Mouse (Mus musculus) heart, embryonic 15.5 days (tissue): ENCODE data around the gene Col27a1. TPM values are rescaled to one million over a fixed set of nuclear protein-coding genes. Genes with fewer than 3 reads are reported as not detected.

Source experiments
- ATAC-seq: fragments of 200-750 bp; cut with Nextera tagmentation; replicated peaks from 2 replicates; pipeline ENCODE4 v1.8.0; 2017; ENCODE audit warnings: low read depth, moderate TSS enrichment; ENCODE audit not compliant: insufficient number of reproducible peaks, insufficient read depth, low FRiP score
- H3K27ac ChIP-seq: fragments of 300-500 bp; sonication (generic); 2 replicates; pipeline ENCODE4 v1.5.1; 2015; ENCODE audit warnings: mild to moderate bottlenecking, inconsistent platforms
- H3K27me3 ChIP-seq: fragments of 300-500 bp; sonication (generic); 2 replicates; pipeline ENCODE4 v1.6.1; 2015; ENCODE audit warnings: inconsistent platforms
- H3K36me3 ChIP-seq: fragments of 300-500 bp; sonication (generic); 2 replicates; pipeline ENCODE4 v1.6.1; 2015; ENCODE audit warnings: mild to moderate bottlenecking, inconsistent platforms
- H3K4me1 ChIP-seq: fragments of 300-500 bp; sonication (generic); replicated peaks from 2 replicates; pipeline ENCODE4 v1.6.1; 2015; ENCODE audit warnings: inconsistent platforms
- H3K4me2 ChIP-seq: fragments of 300-500 bp; sonication (generic); 2 replicates; pipeline ENCODE4 v1.6.1; 2015; ENCODE audit warnings: inconsistent platforms, mild to moderate bottlenecking, moderate library complexity
- H3K4me3 ChIP-seq: fragments of 300-500 bp; sonication (generic); 2 replicates; pipeline ENCODE4 v1.5.1; 2015; ENCODE audit warnings: mild to moderate bottlenecking, inconsistent platforms
- H3K9ac ChIP-seq: fragments of 300-500 bp; sonication (generic); 2 replicates; pipeline ENCODE4 v1.6.1; 2015; ENCODE audit warnings: mild to moderate bottlenecking, inconsistent platforms
- H3K9me3 ChIP-seq: fragments of 300-500 bp; sonication (generic); replicated peaks from 2 replicates; pipeline ENCODE4 v1.6.1; 2016; ENCODE audit warnings: inconsistent platforms
- WGBS: fragments of 180-500 bp; shearing (Covaris S2); methylation state at CpG from one replicate; pipeline ENCODE4 v1.1.7; 2015; ENCODE audit warnings: mixed read lengths; 5-methylcytosine and 5-hydroxymethylcytosine counted together
- polyA plus RNA-seq: library from polyadenylated mRNA; unstranded; fragments of >200 nt; fragmentation: Nextera tagmentation; extraction: Ambion mirVana; gene quantifications from 2 replicates; pipeline ENCODE4 v1.2.1, GENCODE M21; 2015

The Col27a1 gene
- polyA plus RNA-seq, 1 experiment from 2014 or later, result 4.4 TPM

DNA sequence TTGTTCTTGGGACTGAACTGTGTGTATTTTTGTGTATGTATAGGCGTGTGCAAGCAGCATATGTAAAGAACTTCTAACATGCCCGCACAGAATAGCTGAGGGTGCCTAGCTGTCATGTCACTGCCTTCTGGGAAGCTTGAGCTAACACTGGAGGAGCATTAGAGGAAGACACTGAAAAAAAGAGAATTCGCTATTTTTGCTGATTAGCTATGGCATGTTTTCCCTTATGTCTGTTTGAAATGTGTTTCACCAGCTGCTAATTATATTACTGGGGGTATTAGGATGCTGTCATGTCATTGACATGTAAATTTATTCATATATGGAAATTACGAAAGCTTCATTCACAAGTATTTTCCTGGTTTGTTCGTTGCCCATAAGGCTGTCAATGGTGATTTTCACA lies 24.9 kb downstream of the Col27a1 start:
- H3K9me3 ChIP-seq, result no peaks in the 10 kb centered on the region
- H3K4me2 ChIP-seq, result no peak overlapping the region
- H3K27ac ChIP-seq, result peak overlapping the region; percentile 33
- no peaks in the 10 kb centered on the region; the same call in 1 of the 2 replicates for H3K36me3 ChIP-seq
- ATAC-seq, result no peak
- no peaks in the 10 kb centered on the region for H3K27me3 ChIP-seq
- H3K4me1 ChIP-seq, result peaks cover 34% of the 10 kb centered on the region
- H3K4me3 ChIP-seq, result no peak overlapping the region
- 80% methylated on average over 5 of the region's 5 CpGs for WGBS
- no peak overlapping the region for H3K9ac ChIP-seq

DNA sequence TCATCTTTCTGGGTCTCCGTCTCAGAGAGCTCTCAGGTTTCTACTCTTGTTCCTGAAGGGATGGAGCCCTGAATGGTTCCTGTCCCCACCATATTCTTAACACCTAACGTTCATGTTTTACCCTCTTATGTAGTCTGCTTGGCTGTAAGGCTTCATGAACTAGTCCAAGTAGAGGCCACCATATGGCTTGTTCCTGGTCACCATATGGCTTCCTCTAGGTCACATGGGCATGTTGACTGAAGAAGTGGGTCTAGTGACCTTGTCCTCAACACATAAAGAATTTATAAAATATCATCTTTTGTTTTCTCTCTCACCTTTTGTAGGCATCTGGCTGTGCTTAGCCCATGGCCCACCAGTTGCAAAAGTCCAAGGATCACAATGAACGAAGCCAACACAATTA lies 27.2 kb downstream of the Col27a1 start:
- Histone ChIP-seq H3K9ac (no peak overlapping the region), H3K4me1 (peaks cover 21% of the 10 kb centered on the region), H3K9me3 (no peaks in the 10 kb centered on the region), H3K36me3 (no peaks in the 10 kb centered on the region; the same call in 1 of the 2 replicates), H3K27ac (no peak overlapping the region), H3K4me2 (no peak overlapping the region), H3K4me3 (no peak overlapping the region), H3K27me3 (no peaks in the 10 kb centered on the region)
- 87% methylated on average over 3 of the region's 3 CpGs for WGBS
- ATAC-seq, result no peak

DNA sequence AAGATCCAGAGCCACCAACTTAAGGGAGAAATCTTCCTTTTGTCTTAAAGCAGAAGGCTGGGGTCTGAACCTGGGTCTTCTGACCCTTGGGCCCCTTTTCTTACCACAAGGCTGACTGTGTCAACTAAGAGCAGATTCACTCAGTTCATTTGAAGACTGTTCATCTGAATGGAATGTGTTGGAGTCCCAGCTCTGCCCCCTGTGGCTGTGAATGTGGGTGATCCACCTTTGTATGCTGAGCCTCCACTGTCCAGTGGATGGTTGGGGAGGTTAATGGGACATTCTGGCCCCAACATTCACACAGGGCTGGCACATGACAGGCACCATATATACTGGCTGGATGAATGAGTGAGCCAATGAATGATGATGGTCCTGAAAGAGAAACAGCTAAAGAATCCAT lies 34.2 kb downstream of the Col27a1 start:
- Histone ChIP-seq H3K4me3 (no peak overlapping the region), H3K27ac (no peak overlapping the region), H3K9me3 (no peaks in the 10 kb centered on the region), H3K9ac (no peak overlapping the region), H3K4me1 (no peaks in the 10 kb centered on the region), H3K27me3 (no peaks in the 10 kb centered on the region), H3K4me2 (no peak overlapping the region), H3K36me3 (no peaks in the 10 kb centered on the region)
- no peak for ATAC-seq

DNA sequence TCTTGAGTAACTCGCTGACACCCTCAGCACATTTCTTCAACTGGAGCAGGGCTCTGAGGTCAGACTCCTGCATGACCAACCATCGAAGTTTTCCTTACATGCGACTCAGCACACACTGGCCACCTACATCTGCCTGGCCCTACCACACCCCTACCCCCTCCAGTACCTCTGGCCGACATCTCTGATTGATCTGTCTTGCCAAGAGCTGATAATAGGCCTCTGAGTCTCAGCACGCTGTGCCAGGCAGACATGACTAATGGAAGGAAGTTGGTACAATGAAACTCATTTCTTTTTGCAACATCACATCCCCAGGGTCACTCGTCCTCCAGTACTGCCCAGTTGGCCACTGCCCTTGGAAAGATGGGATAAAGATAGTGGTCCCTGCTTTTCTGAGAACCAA lies 35.1 kb downstream of the Col27a1 start:
- no peaks in the 10 kb centered on the region for H3K27me3 ChIP-seq
- H3K4me3 ChIP-seq, result no peak overlapping the region
- no peaks in the 10 kb centered on the region for H3K4me1 ChIP-seq
- no peak overlapping the region for H3K9ac ChIP-seq
- H3K9me3 ChIP-seq, result no peaks in the 10 kb centered on the region
- ATAC-seq, result no peak
- WGBS, result 59% methylated on average over 6 of the region's 6 CpGs
- H3K27ac ChIP-seq, result no peak overlapping the region
- H3K4me2 ChIP-seq, result no peak overlapping the region
- no peaks in the 10 kb centered on the region for H3K36me3 ChIP-seq

DNA sequence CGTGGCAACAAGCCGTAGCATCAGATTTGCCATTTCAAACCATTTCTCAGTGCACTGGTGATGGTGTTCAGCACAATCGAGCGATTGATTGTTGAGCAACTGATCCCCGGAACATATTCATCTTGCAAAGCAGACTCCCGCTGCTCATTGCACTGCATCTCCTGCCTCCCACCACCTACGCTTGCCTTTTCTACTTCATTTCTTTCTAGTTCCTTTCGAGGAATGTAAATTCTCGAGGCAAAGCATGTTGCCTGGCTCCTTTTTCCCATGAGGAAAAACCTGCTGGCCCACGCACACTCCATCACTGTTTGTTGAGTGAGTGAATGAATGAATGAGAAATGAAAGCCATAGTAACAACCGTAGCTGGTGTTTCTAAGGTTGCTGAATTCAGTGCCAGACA lies 38.0 kb downstream of the Col27a1 start:
- H3K27me3 ChIP-seq, result no peaks in the 10 kb centered on the region
- H3K36me3 ChIP-seq, result no peaks in the 10 kb centered on the region
- H3K9me3 ChIP-seq, result no peaks in the 10 kb centered on the region
- no peak overlapping the region for H3K9ac ChIP-seq
- 88% methylated on average over 11 of the region's 11 CpGs for WGBS
- no peak overlapping the region for H3K27ac ChIP-seq
- H3K4me2 ChIP-seq, result no peak overlapping the region
- no peak overlapping the region for H3K4me3 ChIP-seq
- H3K4me1 ChIP-seq, result no peaks in the 10 kb centered on the region
- no peak for ATAC-seq

DNA sequence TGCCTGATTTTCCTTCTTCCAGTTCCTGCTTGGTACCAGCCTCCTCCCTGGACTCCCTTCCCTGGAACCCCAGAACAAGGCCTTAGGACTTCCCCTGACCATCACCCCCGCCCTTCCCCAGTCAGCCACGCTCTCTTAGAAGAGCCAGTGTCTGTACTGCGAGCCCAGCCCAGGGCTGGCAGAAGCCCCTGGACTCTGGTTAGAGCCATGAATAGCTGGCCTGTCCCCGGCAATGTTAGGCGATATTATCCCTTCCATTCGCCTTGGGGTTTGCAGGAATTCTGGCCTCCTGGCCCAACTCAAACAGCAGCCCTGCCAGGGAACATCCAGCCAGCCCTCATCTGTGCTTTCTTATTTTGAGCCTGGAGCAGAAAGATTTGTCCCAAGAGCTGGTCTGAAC lies 39.9 kb downstream of the Col27a1 start:
- Histone ChIP-seq H3K4me2 (no peak overlapping the region), H3K9ac (no peak overlapping the region), H3K9me3 (no peaks in the 10 kb centered on the region), H3K27ac (no peak overlapping the region), H3K27me3 (no peaks in the 10 kb centered on the region), H3K4me3 (no peak overlapping the region), H3K36me3 (no peaks in the 10 kb centered on the region), H3K4me1 (no peaks in the 10 kb centered on the region)
- 77% methylated on average over 6 of the region's 6 CpGs for WGBS
- ATAC-seq, result no peak; the same call in 1 of the 2 replicates

DNA sequence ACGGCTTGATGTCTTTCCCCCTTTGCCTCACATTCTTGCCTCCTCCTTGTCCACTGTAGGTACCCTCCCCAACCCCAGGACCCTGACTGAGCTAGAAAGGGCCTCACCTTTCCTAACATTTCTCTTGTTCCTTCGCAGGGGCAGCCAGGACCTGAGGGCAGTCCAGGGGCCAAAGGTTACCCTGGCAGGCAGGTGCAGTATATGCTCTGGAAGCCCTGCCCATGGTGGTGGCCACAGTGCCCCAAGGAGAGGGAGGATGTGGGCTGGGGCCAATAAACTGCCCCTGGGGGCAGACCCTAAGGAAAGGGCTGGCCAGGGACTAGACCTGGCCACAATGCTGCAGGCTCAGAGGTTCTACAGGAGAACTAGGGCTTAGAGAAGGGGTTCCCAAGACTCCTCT lies 40.3 kb downstream of the Col27a1 start:
- H3K27me3 ChIP-seq, result no peaks in the 10 kb centered on the region
- no peaks in the 10 kb centered on the region for H3K9me3 ChIP-seq
- H3K4me1 ChIP-seq, result no peaks in the 10 kb centered on the region
- no peak for ATAC-seq
- no peak overlapping the region for H3K9ac ChIP-seq
- 73% methylated on average over 2 of the region's 2 CpGs for whole genome bisulfite sequencing
- H3K4me3 ChIP-seq, result no peak overlapping the region
- no peak overlapping the region for H3K27ac ChIP-seq
- H3K4me2 ChIP-seq, result no peak overlapping the region
- H3K36me3 ChIP-seq, result no peaks in the 10 kb centered on the region

DNA sequence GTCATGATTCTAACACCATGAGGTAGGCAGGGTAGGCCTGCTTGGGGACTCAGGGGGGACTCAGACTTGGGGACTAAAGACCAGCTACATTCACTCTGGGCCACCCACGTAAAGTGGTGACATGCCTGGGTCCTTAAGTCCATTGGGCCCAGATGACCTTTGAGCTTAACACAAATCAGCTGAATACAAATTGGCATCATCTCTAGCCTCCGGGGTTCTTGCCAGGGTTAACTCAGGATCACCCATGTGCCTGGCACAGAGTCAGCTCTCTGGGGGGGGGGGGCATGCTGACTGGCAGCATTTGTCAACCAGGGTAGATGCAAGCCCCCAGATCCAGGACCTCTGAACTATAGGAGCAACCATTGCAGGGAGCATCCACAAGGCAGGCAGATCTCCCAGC lies 42.6 kb downstream of the Col27a1 start:
- Histone ChIP-seq H3K27me3 (no peaks in the 10 kb centered on the region), H3K4me1 (peaks cover 17% of the 10 kb centered on the region), H3K4me2 (no peak overlapping the region), H3K4me3 (no peak overlapping the region), H3K9ac (no peak overlapping the region), H3K9me3 (no peaks in the 10 kb centered on the region), H3K36me3 (no peaks in the 10 kb centered on the region), H3K27ac (no peak overlapping the region)
- no peak for ATAC-seq
- WGBS, result 77% methylated on average over 2 of the region's 2 CpGs

DNA sequence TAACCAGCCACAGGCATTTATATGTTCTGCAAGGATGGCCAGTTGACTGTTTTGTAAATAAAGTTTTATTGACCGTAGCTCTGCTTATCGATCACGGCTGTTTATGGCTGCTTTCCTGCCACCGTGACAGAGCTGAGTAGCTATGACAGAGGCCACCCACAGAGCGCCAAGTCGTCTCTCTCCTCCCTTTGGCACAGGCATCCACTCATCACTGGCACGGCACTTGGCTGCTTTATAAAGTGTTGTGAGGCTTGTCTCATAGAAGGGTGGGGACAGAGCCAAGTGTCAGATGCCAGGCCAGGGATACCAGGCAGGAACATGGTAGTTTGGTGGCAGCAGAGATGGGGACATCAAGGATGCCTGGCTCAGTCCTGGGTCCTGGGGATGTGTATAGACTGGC lies 43.5 kb downstream of the Col27a1 start:
- WGBS, result 67% methylated on average over 7 of the region's 7 CpGs
- Histone ChIP-seq H3K36me3 (no peaks in the 10 kb centered on the region), H3K4me3 (no peak overlapping the region), H3K9me3 (no peaks in the 10 kb centered on the region), H3K27ac (no peak overlapping the region), H3K27me3 (no peaks in the 10 kb centered on the region), H3K4me2 (no peak overlapping the region), H3K4me1 (peaks cover 20% of the 10 kb centered on the region), H3K9ac (no peak overlapping the region)
- ATAC-seq, result no peak

DNA sequence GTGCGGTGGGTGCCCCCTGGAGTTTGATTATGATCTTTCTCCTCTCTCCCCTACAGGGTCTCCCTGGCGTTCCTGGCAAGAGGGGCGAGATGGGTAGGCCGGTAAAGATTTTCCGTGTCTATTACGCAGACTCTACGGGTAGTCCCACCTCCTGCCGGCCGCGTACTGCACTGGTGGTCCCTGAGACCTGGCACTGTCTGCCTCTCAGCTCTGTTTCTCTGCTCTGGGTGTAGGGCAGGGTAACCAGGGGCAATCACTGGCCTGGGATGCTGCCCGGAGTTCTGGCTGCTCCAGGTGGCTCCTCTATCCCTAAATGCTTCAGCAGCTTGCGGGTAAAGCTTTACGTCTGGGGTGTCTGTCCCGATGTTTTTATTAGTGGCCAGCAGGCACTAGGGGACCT lies 44.3 kb downstream of the Col27a1 start:
- WGBS, result 91% methylated on average over 14 of the region's 14 CpGs
- no peak overlapping the region for H3K4me3 ChIP-seq
- ATAC-seq, result no peak

DNA sequence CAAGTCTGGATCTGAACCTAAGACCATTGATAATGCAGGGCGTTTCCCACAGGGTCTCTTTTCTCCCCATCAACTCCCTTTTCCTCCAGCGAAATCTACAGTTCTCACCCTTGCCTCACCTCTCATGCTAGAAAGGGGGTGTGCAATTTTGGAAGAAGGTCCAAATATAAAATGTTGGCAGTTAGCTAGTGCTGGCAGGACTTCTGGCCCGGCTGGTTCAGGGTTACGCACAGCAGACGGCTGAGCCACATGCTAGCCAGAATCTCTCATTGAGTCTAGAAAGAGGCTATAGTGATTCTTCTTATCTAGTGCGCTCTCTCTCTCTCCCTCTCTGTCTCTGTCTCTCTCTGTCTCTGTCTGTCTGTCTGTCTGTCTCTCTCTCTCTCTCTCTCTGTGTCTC lies 45.3 kb downstream of the Col27a1 start:
- no peak for ATAC-seq
- WGBS, result 81% methylated on average over 6 of the region's 6 CpGs
- H3K27me3 ChIP-seq, result no peaks in the 10 kb centered on the region

More for the DNA sequence above, 44.3 kb downstream of the Col27a1 start:
- H3K9ac ChIP-seq, result no peak overlapping the region
- H3K27ac ChIP-seq, result no peak overlapping the region
- peaks cover 24% of the 10 kb centered on the region for H3K4me1 ChIP-seq
- no peaks in the 10 kb centered on the region for H3K36me3 ChIP-seq
- H3K4me2 ChIP-seq, result no peak overlapping the region
- no peaks in the 10 kb centered on the region for H3K27me3 ChIP-seq
- H3K9me3 ChIP-seq, result no peaks in the 10 kb centered on the region

DNA sequence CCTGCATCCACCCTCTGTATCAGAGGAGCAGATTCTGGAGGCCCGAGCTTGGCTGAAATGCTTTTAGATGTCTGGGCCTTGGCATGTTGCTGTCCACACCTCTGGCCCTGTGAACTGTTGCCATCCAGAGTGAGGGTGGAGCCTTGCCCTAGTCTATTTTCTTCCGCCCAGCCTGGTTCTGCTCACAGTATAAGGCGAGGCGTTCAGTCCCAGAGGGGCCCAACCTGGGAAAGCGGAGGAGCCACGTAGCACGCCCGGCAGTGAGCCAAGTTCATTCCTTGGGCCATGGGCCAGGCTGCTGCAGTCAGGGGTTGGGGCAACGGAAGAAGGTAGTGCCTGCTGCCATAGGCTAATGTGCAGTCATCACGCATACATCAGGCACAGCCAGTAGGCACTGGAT lies 46.7 kb downstream of the Col27a1 start:
- Histone ChIP-seq H3K27me3 (no peaks in the 10 kb centered on the region), H3K9ac (no peak overlapping the region), H3K4me2 (no peak overlapping the region), H3K4me1 (peaks cover 25% of the 10 kb centered on the region), H3K9me3 (no peaks in the 10 kb centered on the region), H3K27ac (peak overlapping the region; percentile 74), H3K36me3 (no peaks in the 10 kb centered on the region), H3K4me3 (no peak overlapping the region)
- WGBS, result 22% methylated on average over 10 of the region's 10 CpGs
- ATAC-seq, result peak; percentile 88

More for the DNA sequence above, 45.3 kb downstream of the Col27a1 start:
- Histone ChIP-seq H3K9me3 (no peaks in the 10 kb centered on the region), H3K4me3 (no peak overlapping the region), H3K4me1 (peaks cover 25% of the 10 kb centered on the region), H3K36me3 (no peaks in the 10 kb centered on the region), H3K9ac (no peak overlapping the region), H3K27ac (no peak overlapping the region), H3K4me2 (no peak overlapping the region)
